Mouse (Mus musculus) heart, postnatal 14 days (tissue): ENCODE measurements at regions not wholly inside any gene's neighbourhood (a gene's known extent, or its start where the extent isn't known, plus 50 kb on each side); places are given as distances from the start of the nearest gene placed in this dataset.

ENCODE experiments used
- DNase-seq, 2 experiments: peaks; one replicate each; pipeline ENCODE4 v3.0.0; 2021 to 2022
- intact Hi-C: fragments of 180-260 bp; cut with DNase I; formaldehyde crosslinking; loops from one replicate; pipeline ENCODE4 v1.15.1; 2025

DNA sequence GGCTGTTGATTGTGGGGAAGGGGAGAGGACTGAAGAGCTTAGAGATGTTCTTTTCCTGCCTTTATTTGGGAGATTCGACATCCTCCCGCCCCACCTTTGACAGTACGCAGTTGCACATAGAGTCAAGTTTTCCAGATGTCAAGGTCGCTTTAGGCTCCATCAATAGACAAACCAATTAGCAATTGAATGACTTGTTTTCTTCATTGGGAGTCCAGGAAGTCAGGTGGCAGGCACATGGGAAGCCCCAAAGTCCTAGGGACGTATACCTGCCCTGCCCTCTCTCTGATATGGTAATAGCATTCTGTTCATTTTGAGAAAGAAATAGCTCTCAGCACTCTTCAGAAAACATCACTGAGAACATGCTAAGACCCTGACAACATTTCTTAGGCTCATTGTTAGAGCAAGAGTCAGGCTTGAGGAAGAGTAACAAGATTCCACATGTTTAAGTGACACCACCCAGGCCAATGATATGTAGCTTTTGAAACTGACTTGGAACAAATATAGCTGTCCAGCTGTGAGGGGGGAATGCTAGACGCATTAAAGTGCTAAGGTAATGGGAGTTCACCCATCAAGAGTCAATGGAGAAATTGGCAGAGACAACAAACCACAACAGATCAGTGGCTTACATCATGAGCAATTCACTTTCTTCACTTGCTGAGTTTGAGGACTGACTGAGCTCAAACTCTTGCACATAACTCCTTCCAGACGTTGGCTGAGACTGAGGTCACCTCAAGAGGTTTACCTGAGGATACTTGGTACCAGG lies 499.9 kb downstream of the Dok5 start:
- DNase-seq, result no peak
- intact Hi-C loops, result no loop called here

DNA sequence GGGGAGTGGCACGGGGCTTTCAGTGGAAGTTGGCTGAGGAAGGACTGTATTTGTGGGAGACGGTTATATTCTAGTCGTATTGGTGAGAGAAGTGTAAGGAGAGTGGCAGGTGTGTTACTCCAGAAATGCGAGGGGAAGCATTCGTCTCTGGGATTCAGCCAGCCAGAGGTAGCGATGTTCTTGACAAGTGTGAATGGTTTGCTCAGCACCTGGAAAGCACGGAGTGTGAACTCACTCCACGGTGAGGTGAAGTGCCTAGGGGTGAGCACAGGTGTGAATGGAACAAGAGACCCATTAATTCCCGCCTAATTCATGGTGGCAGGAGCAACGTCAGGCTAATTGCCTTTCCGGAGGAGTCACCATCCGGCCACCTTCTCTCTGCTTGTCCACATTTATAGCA lies 498.9 kb downstream of the Dok5 start:
- intact Hi-C loops, result no loop called here
- DNase-seq, result no peak

DNA sequence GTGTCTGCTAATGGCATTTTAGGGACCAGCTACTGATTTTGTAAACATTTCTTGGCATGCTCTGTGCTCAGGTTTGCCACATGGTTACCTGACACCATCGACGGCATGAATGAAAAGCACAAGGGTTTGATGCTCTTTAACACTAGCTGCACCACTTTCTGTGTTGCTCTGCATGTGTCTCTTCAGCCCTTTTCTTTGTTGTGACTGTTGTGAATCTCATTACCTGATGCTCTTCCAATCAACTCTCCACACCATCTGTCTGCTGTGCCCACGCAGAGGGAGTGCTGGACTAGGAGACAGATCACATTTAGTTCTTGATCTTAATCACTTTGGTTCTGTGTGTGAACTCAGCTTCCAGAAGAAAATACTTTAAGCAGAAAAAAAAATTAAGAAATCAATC lies 496.6 kb downstream of the Dok5 start:
- intact Hi-C loops, result no loop called here
- no peak for DNase-seq

DNA sequence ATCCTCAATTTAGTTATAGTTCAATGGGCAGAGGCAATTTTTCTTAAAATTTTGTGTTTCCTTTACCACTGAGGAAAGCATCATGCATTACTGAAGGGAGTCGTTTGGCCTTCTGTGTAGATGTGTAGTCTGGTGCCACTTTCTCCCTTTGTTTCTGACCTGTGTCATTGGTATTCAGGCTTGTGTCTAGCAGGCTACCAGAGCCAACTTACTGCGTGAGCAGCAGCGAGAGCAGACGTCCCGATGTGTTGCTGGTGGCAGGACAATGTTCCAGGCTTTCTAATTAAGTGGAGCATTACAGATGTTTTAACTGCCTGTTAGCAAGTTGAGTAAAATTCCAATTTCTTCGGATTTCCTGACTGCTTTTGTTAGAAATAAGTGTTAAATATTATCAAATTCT lies 482.2 kb downstream of the Dok5 start:
- intact Hi-C loops, result no loop called here
- DNase-seq, result no peak

DNA sequence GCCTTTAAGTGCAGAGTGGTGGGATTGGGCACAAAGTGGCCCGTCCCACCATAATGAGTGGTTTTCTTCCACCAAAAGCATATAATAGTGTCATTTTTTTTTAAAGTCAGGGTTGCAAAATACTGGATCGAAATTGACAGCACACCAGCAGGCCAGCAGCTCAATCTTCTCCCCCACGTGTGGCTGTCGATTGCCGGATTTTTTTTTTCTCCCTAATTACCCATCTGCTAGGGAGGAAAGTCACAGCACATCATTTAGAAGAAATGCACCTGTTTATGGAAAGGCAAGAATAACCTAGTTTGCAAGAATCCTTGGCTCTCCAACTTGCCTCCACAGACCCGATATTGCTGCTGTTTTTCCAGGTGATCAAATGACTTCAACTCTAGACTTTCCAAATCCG lies 464.9 kb downstream of the Dok5 start:
- no peak for DNase-seq
- intact Hi-C loops, result no loop called here

DNA sequence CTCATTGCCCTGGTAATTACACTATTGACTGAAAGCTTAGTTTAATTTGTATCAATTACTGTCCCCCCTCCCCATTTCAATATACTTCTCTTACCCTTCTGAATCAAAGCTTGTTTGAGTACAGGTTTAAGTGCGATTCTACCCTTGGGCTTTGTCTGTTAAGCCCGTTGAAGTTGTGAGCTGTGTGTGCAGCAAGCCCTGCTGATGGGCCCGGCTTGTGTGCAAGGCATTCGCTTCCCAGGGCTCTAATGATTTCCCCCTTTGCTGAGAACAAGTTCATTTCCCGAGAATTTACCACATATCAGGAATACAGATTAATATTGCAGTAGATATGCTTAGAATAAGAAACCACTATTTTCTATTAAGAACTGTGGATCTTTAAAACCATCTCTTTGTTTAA lies 460.6 kb downstream of the Dok5 start:
- intact Hi-C loops, result no loop called here

More for the DNA sequence above, 460.6 kb downstream of the Dok5 start:
- DNase-seq, result no peak
